Mouse (Mus musculus): ENCODE results near the gene Tm9sf4. TPM values are rescaled to one million over a fixed set of nuclear protein-coding genes. Genes with fewer than 3 reads are reported as not detected.

Gene Tm9sf4
- polyA plus RNA-seq, 1 experiment from 2014 or later = 59.4 TPM

DNA sequence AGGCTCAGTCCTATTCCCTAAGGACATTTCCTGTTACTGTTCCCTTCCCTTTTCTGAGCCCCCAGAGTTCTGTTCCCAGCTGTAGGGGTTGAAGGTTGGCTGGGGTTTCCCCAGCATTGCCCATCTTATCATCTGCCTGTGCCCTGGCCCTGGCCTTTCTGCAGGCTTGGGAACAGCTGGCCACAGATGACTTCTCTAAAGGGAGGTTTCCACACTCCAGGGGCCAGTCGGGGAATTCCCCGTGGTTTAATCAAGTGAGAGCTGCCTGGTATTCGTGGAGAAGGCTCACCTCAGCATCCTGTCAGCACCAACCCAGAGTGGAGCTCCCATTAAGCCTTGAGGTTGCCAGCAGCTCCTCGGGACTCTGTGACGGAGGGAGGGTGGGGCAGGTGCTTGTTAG is 37.4 kb downstream of the Tm9sf4 start:
- WGBS = 83% methylated on average over 5 of the region's 5 CpGs
- no peaks in the 10 kb centered on the region for H3K4me1 ChIP-seq
- H3K27ac ChIP-seq = no peak overlapping the region
- ATAC-seq = no peak
- H3K4me2 ChIP-seq = no peak overlapping the region
- no peak overlapping the region for H3K9ac ChIP-seq
- no peak overlapping the region for H3K4me3 ChIP-seq
- H3K27me3 ChIP-seq = no peaks in the 10 kb centered on the region
- H3K36me3 ChIP-seq (ENCODE audit: poor library complexity, severe bottlenecking) = peaks cover 78% of the 10 kb centered on the region
- no peaks in the 10 kb centered on the region for H3K9me3 ChIP-seq (replicated peaks)

DNA sequence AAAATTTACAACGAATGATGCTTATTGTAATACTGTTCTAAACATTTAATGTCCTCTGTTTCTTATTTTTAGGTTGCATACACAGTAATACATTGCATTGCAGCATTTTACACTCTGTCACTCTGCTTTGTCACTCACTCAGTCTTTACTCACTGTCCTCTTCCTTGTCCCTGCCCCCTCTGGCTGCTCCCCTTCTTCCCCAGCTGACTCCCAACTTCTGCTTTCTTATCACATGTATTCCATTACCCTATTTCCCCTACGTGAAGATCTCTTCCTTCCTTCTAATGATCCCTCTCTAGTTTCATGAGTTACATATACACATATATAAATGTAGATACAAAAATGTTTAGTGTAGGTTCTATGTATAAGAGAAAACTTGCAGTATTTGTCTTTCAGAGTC is 38.0 kb downstream of the Tm9sf4 start:
- ATAC-seq = no peak
- Histone ChIP-seq H3K9me3 (replicated peaks) (no peaks in the 10 kb centered on the region), H3K4me2 (no peak overlapping the region), H3K4me3 (no peak overlapping the region), H3K27ac (no peak overlapping the region), H3K27me3 (no peaks in the 10 kb centered on the region), H3K9ac (no peak overlapping the region), H3K36me3 (ENCODE audit: poor library complexity, severe bottlenecking) (peaks cover 81% of the 10 kb centered on the region), H3K4me1 (no peaks in the 10 kb centered on the region)
- WGBS = 93% methylated on average over 2 of the region's 2 CpGs

DNA sequence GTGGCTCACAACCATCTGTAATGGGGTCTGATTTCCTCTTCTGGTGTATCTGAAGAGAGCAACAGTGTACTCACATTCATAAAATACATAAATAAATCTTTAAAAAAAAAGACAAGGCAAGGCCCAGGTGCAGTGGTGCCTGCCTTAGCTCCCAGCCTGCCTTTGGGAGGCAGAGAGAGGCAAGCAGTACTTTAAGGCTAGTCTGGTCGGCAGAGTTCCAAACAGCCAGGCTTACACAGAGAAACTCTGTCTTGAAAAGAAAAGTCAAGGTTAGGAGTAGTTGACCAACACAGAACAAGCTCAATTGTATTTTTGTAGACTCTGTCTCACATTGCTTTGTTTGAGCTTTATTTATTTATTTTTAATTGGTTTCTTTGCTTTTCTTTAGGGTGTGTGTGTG is 41.7 kb downstream of the Tm9sf4 start:
- peaks cover 85% of the 10 kb centered on the region for H3K36me3 ChIP-seq (ENCODE audit: poor library complexity, severe bottlenecking)
- H3K9me3 ChIP-seq (replicated peaks) = no peaks in the 10 kb centered on the region
- ATAC-seq = no peak
- no peak overlapping the region for H3K9ac ChIP-seq
- no peak overlapping the region for H3K27ac ChIP-seq
- no peak overlapping the region for H3K4me3 ChIP-seq
- no peak overlapping the region for H3K4me2 ChIP-seq
- H3K4me1 ChIP-seq = no peaks in the 10 kb centered on the region
- H3K27me3 ChIP-seq = no peaks in the 10 kb centered on the region
- 39% methylated on average over 1 of the region's 1 CpGs for WGBS

DNA sequence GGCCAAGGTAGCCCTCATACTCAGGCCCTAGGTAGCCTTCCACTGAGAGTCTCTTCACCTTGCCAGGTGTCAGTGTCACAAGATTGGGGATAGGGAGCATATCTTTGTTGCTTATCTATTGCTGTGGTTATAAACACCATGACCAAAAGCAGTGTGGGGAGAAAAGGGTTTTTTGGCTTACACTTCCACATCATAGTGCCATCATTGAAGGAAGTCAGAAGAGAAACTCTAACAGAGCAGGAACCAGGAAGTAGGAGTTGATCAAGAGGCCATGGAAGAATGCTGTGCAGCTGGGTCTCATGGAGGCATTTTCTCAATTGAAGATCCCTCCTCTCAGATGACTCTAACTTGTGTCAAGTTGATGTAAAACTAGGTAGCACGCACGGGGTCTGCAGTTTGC is 47.0 kb downstream of the Tm9sf4 start:
- Histone ChIP-seq H3K9me3 (replicated peaks) (no peaks in the 10 kb centered on the region), H3K9ac (no peak overlapping the region), H3K4me3 (no peak overlapping the region), H3K4me1 (no peaks in the 10 kb centered on the region), H3K36me3 (ENCODE audit: poor library complexity, severe bottlenecking) (peaks cover 68% of the 10 kb centered on the region), H3K27me3 (no peaks in the 10 kb centered on the region), H3K4me2 (no peak overlapping the region), H3K27ac (no peak overlapping the region)
- 90% methylated on average over 2 of the region's 2 CpGs for WGBS
- ATAC-seq = no peak

DNA sequence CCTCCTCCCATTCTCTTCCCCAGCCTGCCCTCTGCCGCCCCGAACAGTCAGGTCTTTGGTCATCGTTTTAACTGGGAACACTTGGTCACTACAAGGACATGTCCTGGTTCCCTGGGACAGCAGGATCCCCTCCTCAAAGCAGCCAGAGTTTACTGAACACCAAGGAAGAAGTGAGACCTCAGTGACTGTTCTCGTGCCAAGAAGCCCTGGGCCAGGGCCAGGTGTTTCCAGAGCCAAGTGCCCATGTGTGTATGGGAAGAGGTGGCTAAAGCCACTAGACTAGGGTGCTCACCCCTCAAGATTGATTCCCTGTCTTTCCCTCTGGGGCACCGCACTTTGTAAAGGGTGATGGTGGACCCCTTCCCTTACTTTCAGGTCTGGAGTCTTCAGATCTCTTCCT is 48.2 kb downstream of the Tm9sf4 start:
- Histone ChIP-seq H3K27me3 (no peaks in the 10 kb centered on the region), H3K27ac (no peak overlapping the region), H3K4me2 (no peak overlapping the region), H3K9ac (no peak overlapping the region), H3K9me3 (replicated peaks) (no peaks in the 10 kb centered on the region), H3K36me3 (ENCODE audit: poor library complexity, severe bottlenecking) (peaks cover 60% of the 10 kb centered on the region), H3K4me1 (no peaks in the 10 kb centered on the region), H3K4me3 (no peak overlapping the region)
- 91% methylated on average over 5 of the region's 5 CpGs for WGBS
- no peak for ATAC-seq

DNA sequence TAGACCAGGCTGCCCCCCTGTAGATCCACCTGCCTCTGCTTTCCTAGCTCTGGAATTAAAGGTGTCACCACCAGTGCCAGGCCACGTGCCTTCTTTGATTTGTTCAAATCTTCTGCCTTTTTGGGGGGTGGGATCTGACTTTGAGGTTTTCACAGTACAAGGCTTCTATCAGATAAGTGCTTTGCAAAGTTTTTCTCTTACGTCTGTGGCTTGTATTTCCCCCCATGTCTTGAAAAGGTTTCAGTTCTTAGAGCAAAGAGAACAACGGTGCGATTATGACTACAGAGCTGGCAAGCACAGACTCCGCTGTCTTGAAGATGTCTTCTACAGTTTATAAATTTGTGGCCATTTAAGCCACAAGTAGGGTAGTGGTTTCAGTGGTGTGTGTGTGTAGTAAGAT is 50.3 kb downstream of the Tm9sf4 start:
- Histone ChIP-seq H3K4me1 (no peaks in the 10 kb centered on the region), H3K36me3 (ENCODE audit: poor library complexity, severe bottlenecking) (peaks cover 39% of the 10 kb centered on the region), H3K27me3 (no peaks in the 10 kb centered on the region), H3K27ac (no peak overlapping the region), H3K9me3 (replicated peaks) (no peaks in the 10 kb centered on the region), H3K9ac (no peak overlapping the region), H3K4me2 (no peak overlapping the region), H3K4me3 (no peak overlapping the region)
- 95% methylated on average over 5 of the region's 5 CpGs for WGBS
- ATAC-seq = no peak

DNA sequence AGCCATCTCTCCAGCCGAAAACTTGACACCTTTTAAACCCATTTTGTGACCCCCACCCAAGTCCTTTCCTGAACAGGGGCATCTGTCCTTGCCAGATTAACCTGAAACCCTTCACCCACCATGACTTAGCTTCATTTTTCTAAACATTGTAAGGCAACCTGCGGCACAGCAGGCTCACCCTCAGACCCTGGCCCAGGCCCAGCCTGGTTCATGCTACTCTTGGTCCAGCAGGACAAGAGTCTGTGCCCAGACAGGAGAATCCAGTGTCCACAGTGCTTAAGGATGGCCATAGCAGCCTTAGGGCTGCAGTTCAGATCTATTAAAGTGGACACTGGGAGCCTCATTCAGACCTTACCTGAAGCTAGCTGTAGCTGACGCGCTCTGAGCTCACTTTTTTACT is 52.2 kb downstream of the Tm9sf4 start:
- H3K9ac ChIP-seq = no peak overlapping the region
- H3K36me3 ChIP-seq (ENCODE audit: poor library complexity, severe bottlenecking) = peaks cover 22% of the 10 kb centered on the region
- H3K27me3 ChIP-seq = no peaks in the 10 kb centered on the region
- no peak overlapping the region for H3K4me2 ChIP-seq
- H3K4me1 ChIP-seq = no peaks in the 10 kb centered on the region
- H3K4me3 ChIP-seq = no peak overlapping the region
- WGBS = 91% methylated on average over 4 of the region's 4 CpGs
- no peak for ATAC-seq
- no peaks in the 10 kb centered on the region for H3K9me3 ChIP-seq (replicated peaks)
- H3K27ac ChIP-seq = no peak overlapping the region

DNA sequence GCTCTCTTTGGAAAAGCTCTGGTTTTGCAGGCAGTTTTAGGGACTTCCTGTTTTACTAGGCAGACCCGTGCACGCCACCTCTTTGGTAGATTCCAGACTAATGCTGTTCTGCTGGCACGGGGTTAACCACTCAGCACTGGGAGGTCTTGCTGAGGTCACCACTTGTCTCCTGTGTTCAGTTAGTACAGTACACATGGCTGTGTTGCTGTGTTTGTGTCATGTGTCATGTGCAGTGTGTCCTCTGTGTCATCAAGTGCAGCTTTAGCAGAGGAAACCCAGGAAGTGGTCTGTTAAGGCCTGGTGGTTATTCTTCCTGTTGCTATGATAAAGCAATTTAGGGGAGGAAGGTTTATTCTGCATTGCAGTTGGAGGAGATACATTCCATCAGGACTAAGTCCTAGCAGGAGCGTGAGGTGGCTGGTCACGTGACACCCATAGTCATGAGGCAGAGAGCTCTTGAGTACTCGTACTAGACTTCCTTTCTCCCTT is 53.7 kb downstream of the Tm9sf4 start:
- Histone ChIP-seq H3K4me2 (no peak overlapping the region), H3K9ac (no peak overlapping the region), H3K27me3 (no peaks in the 10 kb centered on the region), H3K4me1 (no peaks in the 10 kb centered on the region), H3K4me3 (no peak overlapping the region), H3K9me3 (replicated peaks) (no peaks in the 10 kb centered on the region), H3K36me3 (ENCODE audit: poor library complexity, severe bottlenecking) (peaks cover 8% of the 10 kb centered on the region), H3K27ac (no peak overlapping the region)
- ATAC-seq = no peak
- WGBS = 79% methylated on average over 6 of the region's 6 CpGs

DNA sequence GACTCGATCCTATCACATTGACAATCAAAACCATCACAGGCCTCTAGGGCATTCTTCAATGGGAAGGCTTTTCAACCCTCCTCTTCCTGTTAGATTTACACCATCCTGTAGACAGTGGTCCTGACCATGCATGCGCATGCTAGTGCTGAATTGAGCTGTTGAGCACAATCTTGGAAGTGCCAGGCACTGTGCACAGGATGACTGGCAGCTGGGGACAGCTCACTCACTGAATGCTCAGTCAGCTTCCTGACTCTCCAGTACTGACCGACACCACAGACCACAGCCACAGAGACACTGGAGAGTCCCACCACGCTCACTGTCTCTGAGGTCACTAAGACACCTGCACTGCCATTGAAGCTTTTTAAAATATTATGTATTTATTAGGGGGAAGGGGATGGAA is 54.3 kb downstream of the Tm9sf4 start:
- Histone ChIP-seq H3K4me3 (no peak overlapping the region), H3K9me3 (replicated peaks) (no peaks in the 10 kb centered on the region), H3K4me1 (no peaks in the 10 kb centered on the region), H3K27ac (no peak overlapping the region), H3K36me3 (ENCODE audit: poor library complexity, severe bottlenecking) (peaks cover 5% of the 10 kb centered on the region; the same call in 1 of the 2 replicates), H3K4me2 (no peak overlapping the region), H3K9ac (no peak overlapping the region), H3K27me3 (no peaks in the 10 kb centered on the region)
- WGBS = 83% methylated on average over 4 of the region's 4 CpGs
- ATAC-seq = no peak

DNA sequence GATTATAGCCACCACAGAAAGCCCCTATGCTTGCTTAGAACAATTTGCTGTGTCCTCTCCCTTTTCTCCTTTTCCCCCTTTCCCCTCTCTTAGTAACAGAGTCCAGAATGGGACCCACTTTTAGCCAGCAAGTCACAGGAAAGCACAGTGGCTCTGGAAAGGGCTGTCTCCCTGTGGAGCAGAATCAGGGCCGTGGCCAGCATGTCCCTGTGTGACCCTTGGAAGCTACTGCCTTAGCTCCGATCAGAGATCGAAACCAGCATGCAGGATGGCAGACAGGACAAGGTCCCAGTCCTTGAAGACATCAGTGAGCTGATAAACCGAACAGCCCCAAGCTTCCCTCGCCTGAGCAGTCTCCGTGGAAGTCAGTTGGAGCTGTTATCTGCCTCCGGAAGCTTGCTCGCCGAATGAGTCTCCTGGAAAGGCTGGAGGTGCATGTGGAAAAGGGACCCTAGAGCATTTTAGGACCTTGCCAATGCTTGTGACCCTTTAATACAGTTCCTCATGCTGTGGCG is 56.8 kb downstream of the Tm9sf4 start:
- Histone ChIP-seq H3K27ac (no peak overlapping the region), H3K9me3 (replicated peaks) (no peaks in the 10 kb centered on the region), H3K36me3 (ENCODE audit: poor library complexity, severe bottlenecking) (no peaks in the 10 kb centered on the region), H3K27me3 (no peaks in the 10 kb centered on the region), H3K9ac (no peak overlapping the region), H3K4me1 (no peaks in the 10 kb centered on the region), H3K4me2 (no peak overlapping the region), H3K4me3 (no peak overlapping the region)
- ATAC-seq = no peak
- 86% methylated on average over 10 of the region's 10 CpGs for WGBS

DNA sequence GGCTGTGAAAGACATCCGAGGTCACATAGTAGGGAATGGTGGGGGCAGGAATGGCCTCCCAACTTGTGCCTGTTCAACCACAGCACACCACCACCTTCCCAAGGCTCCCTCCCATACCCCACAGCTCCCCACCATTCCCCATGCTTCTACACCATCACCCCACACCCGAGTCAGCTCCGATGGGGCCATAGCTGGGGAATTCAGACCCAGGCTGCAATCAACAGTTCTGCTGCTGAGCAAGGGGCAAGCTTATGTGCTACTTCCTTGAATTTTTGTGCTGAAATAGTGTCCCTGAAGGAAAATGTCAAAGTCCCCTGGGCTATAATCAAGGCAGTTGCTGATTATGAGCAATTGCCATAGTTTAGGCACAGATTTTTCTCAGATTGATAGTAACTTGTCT is 57.4 kb downstream of the Tm9sf4 start:
- Histone ChIP-seq H3K4me3 (no peak overlapping the region), H3K4me1 (no peaks in the 10 kb centered on the region), H3K4me2 (no peak overlapping the region), H3K36me3 (ENCODE audit: poor library complexity, severe bottlenecking) (no peaks in the 10 kb centered on the region), H3K27ac (no peak overlapping the region), H3K9me3 (replicated peaks) (no peaks in the 10 kb centered on the region), H3K27me3 (no peaks in the 10 kb centered on the region), H3K9ac (no peak overlapping the region)
- WGBS = 87% methylated on average over 3 of the region's 3 CpGs
- no peak for ATAC-seq

DNA sequence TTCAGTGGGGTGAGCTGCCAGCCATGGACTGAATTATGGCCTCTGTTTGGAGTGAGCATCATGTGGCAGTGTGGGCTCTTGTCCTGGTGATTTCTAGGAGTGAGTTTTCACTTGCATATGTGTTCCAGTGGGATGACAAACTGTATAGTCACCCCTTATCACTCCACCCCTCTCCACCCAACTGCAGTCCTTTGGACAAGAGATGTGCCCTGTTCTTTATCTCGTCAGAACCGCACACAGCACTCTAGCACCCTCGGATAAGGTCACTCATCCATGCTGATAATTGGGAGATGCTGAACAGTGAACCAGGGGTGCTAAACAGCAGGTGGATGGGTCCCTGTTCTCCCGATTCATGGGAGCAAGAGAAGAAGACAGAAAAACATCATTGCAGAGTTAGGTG is 60.5 kb downstream of the Tm9sf4 start:
- Histone ChIP-seq H3K27ac (no peak overlapping the region), H3K4me1 (peaks cover 12% of the 10 kb centered on the region), H3K4me3 (no peak overlapping the region), H3K36me3 (ENCODE audit: poor library complexity, severe bottlenecking) (no peaks in the 10 kb centered on the region), H3K27me3 (no peaks in the 10 kb centered on the region), H3K9me3 (replicated peaks) (no peaks in the 10 kb centered on the region), H3K9ac (no peak overlapping the region), H3K4me2 (no peak overlapping the region)
- WGBS = 85% methylated on average over 4 of the region's 4 CpGs
- ATAC-seq = no peak

DNA sequence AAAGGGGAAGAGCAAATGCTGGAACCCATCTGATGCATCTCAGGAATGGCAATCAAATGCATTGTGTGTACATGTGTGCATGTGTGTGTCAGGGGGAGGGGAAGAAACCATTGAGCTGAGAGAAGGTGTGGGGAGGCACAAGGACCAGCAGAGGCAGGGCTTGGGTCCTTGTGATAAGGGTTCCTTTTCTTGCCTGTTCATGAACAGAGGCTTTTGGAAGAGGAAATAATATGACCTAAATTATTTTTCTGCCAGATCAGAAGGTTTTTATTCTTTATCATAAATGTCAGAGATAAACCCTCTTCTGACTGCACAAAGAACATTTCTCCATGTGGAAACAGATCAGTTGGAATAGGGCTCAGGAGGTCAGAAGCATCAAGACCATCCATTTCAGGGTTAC is 61.0 kb downstream of the Tm9sf4 start:
- Histone ChIP-seq H3K4me3 (no peak overlapping the region), H3K4me2 (no peak overlapping the region), H3K9ac (no peak overlapping the region), H3K27ac (no peak overlapping the region), H3K36me3 (ENCODE audit: poor library complexity, severe bottlenecking) (peaks cover 4% of the 10 kb centered on the region; the same call in 1 of the 2 replicates), H3K4me1 (peaks cover 12% of the 10 kb centered on the region), H3K9me3 (replicated peaks) (no peaks in the 10 kb centered on the region), H3K27me3 (no peaks in the 10 kb centered on the region)
- ATAC-seq = no peak
